Mouse (Mus musculus) kidney, adult 9 months (tissue): ENCODE measurements around the gene Ptprs.
A peak's percentile ranks its signal among the peaks of the same experiment; 100 is the strongest.

Experiments
- DNase-seq: peaks from one replicate; pipeline ENCODE4 v3.0.0; 2022

Gene Ptprs

DNA sequence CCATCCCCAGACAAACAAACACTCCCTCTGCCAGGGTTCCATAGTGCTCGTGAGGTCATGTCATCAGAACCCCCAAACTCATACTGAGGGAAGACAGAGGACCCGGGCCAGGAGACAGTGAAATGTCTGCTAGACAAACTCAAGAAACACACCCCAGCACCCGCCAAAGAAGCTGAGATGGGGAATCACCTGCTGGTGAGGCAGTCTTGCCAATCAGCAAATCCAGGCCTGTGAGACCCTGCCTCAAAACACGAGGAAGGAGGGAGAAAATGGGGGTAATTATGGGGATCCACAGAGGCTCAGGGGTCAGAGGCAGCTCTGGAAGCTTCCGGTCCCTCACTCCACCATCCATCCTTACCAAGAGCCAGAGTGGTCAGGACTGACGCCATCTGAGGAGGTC, 9.5 kb downstream of the Ptprs start:
- DNase-seq = no peak

DNA sequence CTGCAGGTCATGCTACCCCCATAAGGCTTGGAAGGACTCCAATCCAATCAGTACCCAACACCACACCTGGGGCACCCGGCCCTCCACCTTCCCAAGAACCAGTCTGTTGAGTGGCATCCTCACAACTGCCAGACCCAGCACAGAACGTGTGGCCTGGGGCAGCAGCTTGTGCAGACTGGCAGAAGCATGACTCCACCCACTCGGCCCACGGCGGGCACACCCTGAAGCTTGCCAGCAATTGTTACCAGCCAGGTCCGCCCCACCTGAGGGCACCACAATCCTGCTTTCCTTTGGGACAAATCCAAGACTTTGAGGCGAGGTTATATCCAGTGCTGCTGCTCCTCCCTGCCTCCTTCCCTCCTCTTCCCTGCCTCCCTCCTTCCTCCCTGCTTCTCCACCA, 11.5 kb downstream of the Ptprs start:
- DNase-seq = no peak

DNA sequence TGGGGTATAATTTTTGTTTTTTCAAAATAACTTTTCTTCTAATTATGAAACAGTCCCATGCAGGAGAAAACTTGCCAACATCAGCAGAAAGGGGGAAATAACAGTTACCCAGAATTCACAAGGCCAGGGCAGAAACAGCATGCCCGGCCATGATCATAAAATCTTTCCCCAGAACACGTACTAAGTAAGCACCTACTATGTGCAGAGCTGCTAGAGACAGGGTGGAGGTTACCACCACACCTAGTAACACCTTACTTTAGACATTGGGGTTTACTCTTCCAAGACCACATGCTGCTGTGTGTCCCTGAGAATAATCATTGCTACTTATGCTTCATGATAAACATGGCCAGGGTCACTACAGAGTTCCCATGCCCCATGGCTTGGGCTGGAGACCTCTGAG, 11.9 kb downstream of the Ptprs start:
- no peak for DNase-seq

DNA sequence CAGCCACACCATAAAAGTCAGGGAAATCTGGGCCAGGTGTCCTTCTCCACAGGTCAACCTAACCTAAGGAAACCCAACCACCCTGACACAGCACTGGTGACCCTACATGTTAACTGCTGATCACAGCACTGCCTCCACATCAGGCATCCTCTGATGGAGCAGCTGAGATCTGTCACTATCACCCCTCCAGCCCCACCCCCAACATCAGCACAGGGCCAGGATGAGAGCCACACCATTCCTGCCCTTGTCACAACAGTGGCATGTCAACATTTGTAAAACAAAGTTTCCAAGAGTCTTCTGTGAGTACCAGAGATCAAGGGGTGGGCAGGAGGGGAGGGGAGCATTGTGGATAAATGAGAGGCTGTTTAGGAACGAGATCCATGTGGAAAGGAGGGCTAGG, 12.8 kb downstream of the Ptprs start:
- DNase-seq = no peak

DNA sequence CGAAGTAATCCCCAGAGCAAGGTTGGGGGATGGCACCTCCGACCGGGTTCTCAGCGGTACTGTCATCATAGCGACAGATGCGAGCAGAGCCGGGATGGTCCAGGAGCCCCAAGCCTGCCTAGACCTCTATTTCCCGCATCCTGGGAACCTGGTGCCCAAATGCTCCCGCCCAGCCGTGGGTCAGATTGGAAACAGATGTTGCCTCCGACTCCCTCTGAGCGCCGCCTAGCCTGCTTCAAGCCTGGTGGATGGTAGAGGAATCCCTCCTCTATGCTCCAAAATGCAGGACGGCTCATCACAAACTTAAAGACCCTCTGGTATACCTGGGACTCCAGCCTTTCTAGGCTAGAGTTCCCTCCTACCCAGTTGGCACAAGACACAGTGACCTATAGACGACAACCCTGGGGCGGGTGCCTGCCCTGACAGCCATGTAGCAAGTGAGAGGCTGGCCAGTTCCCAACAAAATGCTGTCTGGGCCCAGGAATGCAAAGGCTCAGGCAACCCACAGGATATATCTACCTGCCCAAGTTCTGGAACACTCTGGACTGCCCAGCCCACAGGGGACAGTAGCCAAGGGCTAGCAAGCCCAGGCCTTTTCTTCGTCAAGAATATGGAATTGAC, 13.3 kb downstream of the Ptprs start:
- DNase-seq = no peak

GRCm38 (mm10) chr17:56461771-56462743, 14.2 kb downstream of the Ptprs start:
- DNase-seq = peak; percentile 99

DNA sequence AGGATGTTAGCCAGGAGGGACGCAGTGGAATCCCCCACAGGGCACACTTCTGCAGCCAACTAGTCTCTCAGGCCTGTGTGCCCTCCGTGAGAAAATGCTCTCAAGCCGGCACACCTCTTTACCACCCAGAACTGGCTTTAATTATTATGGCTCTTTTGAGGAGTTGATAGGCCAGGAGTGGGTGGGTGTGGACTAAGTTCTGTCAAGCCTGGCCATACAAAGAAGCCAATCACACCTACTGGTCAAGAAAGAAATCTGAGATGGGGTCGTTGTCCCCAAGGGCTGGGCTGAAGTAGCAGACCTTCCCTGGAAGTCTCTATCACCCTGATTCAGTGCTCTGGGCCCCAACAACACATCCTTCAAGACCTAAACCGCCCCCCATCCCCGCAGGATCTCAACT, 15.4 kb downstream of the Ptprs start:
- no peak for DNase-seq

GRCm38 (mm10) chr17:56457442-56457841, 18.8 kb downstream of the Ptprs start:
- no peak for DNase-seq

DNA sequence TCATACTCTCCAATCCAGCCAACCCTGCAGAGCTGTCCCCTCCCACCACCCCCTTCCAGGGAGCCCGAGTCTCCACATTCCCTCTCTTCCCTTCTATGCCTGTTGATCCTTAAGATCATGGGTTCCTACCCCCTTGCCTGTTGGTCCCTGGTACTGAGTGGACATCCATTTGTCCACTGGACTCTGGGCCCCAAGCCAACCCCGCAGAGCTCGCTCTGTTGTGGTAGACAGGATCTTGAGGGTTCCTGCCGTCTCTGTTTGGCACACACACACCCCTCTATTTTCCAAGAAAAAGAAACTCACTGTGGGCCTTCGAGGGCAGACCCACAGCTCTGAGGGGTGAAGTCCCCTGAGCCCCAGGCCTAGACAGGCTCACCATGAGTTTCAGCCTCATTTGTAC, 19.9 kb downstream of the Ptprs start:
- no peak for DNase-seq

GRCm38 (mm10) chr17:56453689-56454088, 22.6 kb downstream of the Ptprs start:
- no peak for DNase-seq

DNA sequence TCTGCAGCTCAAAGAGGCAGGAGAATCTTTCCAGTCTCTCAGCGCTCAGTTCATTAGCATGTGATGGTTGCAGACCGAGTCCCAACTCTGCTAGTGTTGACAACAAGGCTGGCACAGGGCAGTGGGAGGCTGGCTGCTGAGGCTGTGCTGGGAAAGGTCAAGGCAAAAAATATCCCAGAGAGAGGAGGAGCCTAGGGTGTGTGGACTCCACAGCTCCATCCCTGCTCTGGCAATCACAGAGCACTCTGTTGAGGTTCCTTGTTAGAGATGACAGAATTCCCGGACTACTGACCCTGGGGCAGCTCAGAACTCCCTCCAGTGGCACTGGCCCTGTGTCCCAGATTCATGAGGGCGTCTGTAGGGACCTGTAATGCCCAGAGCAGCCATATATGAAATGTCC, 23.0 kb downstream of the Ptprs start:
- no peak for DNase-seq

DNA sequence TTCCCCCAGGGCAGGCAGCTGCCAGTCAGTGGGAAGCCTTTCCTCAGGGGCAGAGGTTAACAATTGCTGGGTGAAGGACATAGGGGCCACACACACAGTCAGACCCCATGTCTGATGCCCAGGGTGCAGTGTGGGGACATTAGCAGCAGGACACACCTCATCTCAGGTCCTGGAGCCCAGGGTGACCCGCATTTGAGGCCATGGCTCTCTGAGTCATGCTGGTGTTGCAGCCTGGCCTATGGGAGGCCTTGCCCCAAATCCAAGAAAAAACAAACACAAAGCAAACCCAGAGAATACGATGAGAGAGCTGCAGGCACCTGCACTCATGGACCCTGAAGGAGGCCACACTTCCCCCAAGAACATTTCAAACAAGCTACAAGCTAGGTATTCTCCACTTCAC, 28.6 kb downstream of the Ptprs start:
- no peak for DNase-seq

DNA sequence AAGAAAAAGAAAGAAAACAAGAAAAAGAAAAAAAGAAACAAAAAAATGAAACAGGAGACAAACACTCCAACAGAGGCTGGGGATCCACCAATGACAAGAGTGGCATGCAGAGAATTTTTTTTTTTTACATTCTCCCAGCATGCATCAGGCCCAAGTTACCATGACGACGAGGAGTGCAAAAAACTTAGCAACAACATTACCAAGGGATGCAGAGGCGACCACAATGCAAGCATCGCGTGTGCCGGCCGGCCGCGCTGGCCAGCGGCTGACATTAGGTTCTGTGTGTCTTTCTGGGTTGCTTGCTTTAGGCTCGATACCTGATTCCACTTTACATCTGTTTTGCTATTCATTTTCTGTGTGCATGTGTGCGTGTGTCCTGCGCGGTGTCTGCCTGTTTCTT, 30.9 kb downstream of the Ptprs start:
- DNase-seq = no peak

DNA sequence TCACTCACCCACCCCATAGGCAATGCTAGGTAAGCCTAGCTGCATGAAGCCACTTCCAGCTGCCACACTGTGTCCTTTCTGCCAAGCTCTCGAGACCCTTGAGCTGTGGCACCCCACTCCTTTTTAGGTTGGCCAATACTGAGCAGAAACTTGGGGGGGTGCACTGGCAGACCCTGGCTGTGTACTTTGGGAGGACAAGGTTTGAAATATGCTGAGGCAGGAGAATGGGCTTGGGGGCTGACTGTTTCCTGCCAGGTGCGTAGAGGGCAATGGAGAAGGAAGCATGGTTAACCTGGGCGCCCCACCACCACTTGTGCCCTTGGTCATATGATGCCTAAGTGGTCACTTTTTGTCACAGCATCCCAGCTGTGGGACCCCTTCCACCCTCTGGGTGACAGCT, 31.5 kb downstream of the Ptprs start:
- no peak for DNase-seq

GRCm38 (mm10) chr17:56443341-56443795, 32.9 kb downstream of the Ptprs start:
- DNase-seq = no peak

- DNase-seq = no peak
Measured at GRCm38 (mm10) chr17:56442316-56442715, 34.0 kb downstream of the Ptprs start.

DNA sequence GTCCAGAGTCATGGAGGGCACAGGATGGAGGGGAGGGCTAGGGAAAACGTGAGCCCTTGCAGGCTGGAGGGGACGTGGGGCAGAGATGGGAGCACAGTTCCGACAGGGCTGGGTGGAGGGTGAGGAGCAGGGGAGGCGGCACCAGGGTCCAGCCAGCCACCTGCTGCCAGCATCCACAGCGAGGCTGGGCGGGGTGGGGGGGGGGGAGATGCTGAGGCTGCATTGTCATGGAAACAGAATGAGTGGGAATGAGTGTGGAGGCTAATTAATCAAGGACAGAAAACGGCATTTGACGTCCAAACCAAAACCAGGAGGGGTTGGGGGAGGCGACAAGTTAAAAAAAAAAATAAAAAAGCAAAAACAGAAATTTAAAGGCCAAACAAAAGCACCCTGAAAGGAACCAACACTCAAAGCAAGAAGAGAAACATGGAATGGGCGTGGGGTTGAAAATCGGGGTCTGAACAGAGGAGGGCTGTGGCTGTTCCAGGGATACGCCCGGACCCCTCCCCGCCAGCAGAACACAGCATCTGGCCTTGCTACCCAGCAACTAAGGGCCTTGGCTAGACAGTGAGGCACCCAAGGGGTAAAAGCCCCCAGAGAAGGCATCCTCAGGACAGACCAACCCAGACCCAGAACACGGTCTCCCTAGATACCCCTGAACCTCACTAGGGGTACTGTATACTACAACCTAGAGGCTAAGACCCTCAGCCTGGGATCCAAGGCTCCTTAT, 36.4 kb downstream of the Ptprs start:
- no peak for DNase-seq

- DNase-seq = no peak
Measured at GRCm38 (mm10) chr17:56431582-56431981, 44.7 kb downstream of the Ptprs start.

GRCm38 (mm10) chr17:56427857-56428256, 48.4 kb downstream of the Ptprs start:
- DNase-seq = no peak

DNA sequence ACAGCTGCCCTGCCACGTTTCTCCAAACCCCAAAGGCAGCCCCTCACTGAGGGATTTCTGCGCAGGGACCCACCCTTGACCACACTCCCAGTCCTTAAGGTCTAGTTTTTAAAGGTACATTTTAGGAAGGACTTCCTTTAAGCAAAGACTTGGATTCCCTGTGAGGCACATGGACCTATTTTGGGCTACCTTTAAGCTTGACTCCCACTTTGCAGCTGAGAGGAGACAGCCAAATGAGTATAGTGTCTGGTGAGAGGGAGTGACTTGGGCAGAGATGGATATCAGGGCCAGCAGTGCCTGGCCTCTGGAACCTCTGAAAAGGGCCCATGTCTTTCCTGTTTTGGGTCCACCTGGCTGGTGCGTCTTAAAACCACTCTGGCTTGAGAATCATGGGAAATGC, 50.3 kb downstream of the Ptprs start:
- DNase-seq = no peak

DNA sequence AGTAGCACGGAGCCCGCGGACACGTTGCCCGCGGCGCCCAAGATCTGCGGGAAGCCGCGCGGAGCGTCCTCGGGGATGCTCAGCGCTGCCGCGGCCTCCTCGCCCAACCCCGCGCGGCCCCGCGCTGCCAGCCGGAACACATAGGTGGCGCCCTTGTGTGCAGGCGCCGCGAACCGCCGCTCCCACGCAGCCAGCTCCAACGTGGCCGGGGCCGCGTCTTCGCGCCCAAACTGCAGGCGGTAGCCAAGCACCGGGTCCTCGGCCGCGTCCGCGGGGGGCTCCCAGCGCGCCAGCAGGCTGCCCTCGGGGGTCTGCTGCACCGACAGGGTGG, 50.7 kb downstream of the Ptprs start:
- DNase-seq = peak; percentile 58

DNA sequence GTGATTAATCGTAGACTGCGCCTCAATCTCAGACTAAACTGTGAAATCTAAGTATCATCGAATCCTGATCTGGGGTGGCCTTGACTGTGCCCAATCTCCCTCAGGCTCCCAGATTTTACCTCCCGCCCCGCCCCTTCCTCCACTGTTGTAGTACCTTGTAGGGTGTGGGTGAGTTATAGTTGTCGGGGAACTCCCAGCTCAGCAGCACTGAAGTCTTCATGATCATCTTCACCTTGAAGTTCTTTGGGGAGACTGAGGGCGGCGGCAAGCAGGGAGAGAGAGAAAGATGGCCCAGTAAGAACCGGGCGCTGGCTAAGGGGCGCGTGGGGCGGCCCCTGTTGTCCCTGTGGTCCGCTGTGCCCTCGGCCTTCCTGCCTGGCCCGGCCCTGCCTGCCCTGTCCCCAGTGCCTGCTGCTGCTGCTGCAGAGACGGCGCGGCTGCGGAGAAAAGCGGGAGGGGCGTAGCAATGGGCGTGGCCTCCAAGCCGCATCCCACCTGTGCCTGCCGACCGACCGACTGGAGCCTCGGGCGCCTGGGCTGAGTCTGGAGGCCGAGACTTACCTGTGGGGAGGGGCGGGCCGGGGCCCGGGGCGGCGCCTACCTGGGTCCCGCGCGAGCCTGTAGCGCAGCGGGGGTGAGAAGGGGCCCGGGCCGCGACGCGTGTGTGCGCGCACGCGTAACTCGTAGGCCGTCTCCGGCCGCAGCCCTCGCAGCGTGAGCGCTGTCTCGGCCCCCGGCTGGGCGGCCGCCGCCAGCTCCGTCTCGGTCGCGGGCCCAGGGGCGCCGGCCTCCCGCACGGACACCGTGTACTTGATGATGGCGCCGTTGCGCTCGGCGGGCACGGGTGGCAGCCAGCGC, 51.3 kb downstream of the Ptprs start:
- peak; percentile 39 for DNase-seq

GRCm38 (mm10) chr17:56420022-56420421, 56.3 kb downstream of the Ptprs start:
- no peak for DNase-seq
